Mouse (Mus musculus) CD4-positive helper T cell, adult 2 months (primary cell): Measurements from ENCODE around the gene Brd9.

ENCODE experiments used
- DNase-seq: peaks from one replicate; pipeline ENCODE4 v3.0.0-alpha.2; 2012; ENCODE audit warnings: low read depth, missing footprints, low spot score

Brd9 gene

DNA sequence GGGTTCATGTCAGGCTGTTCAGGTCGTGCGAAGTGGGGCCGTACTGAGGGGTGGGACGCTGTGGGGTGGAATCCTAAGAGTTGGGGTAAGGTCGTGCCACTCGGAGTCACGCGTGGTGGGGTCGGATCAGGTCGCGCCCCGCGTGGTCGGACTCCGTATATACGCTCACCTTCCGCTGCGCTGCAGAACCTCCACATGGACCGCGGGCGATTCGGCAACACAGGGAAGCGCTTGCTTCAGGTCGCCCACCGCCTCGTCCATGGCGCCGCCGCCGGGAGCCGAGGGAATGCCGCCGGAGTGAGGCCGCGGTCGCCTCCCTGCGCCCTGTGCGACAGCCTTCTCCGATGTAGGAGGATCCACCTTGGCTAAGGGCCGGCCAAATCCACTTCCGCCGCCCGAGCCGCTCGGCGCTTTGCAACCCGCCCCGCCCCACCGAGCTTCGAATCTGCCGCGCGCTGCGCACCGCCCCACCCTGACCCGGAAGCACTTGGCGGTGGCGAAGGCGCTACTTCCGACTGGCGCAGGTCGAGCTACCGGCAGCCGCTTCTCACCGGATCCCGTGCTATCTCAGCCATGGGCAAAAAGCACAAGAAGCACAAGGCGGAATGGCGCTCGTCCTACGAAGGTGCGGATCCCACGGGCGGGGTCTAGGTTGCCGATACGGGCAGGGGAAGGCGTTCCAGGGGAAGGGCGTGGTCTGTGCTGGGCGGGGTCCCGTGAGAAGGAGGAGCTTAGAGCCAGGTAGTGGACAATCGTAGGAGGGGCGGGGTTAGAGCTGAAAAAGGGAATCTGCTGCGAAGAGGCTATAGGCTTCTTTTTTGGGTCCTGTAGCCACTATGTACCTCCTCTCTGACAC lies at the start of gene Brd9, which contains the start of gene Trip13:
TSS of gene Brd9 (plus strand) at position 491 of the 856 bp plus-strand sequence.
TSS of gene Trip13 (minus strand) at position 464 of the 856 bp plus-strand sequence.
- DNase-seq = peak; percentile 94

DNA sequence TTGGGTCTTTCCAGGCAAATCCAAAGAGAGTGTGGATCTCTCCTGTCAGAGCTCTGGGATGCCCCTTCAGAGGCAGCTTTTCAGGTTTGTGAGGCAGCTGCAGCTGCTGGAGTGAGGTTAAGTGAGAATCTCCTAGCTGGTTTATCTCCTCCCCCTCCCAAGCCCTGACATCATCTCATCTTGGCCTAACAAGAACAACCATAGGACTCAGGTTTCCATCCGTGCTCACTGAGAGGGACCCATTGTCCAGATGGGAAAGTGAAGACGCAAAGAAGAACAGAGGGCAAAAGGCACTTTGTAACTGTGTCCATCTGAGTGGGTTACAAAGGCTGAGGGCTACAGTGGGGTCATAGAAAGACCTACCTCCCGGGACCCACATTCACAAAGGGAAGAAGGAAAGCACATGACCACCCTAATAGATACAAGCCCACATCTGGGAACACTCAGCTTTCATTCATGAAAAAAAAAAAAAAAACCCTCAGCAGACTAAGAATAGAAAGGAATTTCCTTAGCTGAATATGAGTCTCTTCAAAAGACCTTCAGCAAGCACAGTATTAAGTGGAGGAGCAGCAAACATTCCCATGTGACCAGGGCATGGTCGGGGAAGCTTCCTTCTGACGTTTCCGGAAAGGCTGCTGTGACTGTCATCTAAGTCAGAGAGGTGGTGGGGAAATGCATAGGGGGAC lies 45.0 kb upstream of the Brd9 start:
- DNase-seq = no peak

- no peak for DNase-seq
Measured at GRCm38 (mm10) chr13:73897561-73897960, 40.0 kb upstream of the Brd9 start.

DNA sequence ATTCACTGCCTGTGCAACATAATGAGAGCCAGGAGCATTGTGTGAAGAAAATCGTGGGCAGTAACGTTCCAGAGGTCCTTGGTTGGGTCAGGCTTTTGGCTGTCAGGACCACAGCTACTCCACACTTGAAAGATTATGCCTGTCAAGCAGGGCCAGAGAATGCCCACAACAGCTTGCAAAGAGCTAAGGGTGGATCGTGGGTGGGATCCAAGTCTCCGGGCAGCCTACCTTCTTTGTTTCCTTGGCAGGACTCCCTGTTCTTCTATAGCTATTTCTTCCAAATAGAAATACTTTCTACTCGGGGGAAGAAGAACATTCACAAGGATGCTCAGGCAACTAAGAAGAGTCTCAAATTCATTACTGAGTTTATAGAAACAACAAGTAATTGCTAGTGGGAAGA lies 30.5 kb upstream of the Brd9 start:
- no peak for DNase-seq

GRCm38 (mm10) chr13:73907683-73908412 lies 29.8 kb upstream of the Brd9 start:
- peak; percentile 47 for DNase-seq

DNA sequence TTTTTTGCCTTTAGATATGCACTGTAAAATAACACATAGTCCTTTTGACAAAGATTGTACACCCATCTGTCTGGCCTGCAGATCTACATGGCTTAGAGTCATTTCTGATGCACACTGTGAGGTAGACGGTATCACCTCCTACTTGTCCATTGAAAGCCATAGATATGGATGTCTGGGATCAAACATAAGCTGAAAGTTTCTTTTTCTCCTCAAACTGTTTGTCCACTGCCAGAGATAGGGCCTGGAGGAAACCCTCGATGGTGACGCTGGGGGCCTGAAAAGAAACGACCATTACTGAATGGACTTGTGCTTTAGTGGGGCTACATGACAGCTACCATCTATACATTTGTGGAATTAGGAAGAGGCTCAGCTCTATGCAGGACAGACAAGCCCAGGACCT lies 24.5 kb upstream of the Brd9 start:
- DNase-seq = no peak

GRCm38 (mm10) chr13:73932201-73932600 lies 5.4 kb upstream of the Brd9 start:
- no peak for DNase-seq

DNA sequence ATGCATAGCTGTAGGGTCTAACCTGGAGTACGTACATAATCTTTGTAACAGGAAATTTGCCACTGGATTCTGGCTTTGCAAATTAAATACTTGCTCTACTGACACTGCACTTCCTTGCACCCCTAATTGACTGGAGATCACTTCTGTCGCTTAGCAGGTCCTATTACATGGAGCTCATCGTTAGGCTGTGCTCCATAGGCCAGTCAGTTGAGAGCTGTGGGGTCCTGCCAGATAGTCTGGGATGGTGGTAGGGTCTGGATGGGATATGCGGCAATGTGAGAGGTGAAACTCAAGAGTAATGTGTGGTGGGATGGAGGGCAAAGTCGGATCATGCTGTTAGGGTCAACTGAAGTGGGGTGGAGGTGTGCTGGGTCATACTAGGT lies 682 bp upstream of the Brd9 start:
- DNase-seq = no peak

GRCm38 (mm10) chr13:73938177-73938560 lies 558 bp downstream of the Brd9 start:
- DNase-seq = no peak

DNA sequence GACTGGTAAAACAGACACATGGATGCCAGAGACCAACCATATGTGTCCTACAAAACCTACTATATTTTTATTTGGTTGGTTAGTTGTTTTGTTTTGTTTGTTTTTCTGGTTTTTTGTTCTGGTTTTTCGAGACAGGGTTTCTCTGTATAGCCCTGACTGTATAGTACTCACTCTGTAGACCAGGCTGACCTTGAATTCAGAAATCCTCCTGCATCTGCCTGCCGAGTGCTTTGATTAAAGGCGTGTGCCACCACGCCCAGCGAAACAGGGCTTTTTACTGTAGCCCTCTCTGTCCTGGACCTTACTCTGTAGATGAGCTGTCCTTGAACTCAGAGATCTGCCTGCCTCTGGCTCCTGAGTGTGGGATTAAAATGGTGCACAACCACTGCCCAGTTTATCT lies 1.5 kb downstream of the Brd9 start:
- no peak for DNase-seq

- DNase-seq = no peak
Measured at GRCm38 (mm10) chr13:73944606-73945005, 7.0 kb downstream of the Brd9 start.

DNA sequence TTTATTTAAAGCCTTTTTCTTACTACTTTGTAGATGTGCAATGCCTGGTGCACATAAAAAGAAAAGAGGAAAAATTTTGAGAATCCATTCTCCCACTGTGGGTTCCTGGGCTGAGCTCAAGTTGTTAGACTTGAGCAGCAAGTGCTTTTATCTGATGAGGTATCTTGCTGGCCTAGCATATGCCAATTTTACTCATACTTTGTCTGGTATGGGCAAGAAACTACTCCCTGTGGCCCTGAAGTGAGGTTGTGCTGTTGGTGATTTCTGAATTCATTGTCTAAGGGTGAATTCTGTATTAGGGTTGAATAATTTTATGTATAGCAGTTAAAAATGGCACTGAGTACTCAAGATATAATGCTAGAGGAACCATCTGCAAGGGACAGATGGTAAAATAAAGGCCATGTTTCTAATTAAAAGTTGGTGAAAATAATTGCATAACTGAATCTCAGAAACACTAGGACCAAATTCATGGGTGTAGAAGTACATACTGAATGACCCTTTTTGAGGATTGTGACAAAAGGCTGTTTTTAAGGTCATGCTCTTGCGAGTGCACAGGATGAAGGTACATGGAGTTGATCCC lies 16.0 kb downstream of the Brd9 start:
- DNase-seq = no peak

DNA sequence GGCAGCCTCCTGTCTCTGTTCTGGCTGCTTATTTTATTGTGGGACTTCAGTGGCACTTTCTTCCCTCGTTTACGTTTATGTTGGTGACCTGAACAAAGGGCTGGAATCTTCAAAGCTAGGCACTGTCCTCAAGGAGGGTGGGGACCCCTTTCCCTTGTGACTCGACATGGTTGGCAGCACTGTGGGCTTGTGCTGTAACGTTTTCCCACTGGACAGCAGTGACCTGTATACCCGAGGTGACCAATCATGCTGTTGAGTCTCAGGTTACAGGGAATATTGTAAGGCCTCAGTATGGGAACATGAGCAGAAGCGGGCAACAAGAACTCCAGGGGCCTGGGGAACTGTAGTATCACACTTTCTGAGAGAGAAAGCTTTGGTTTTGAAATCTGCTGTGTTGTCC lies 17.1 kb downstream of the Brd9 start:
- no peak for DNase-seq

DNA sequence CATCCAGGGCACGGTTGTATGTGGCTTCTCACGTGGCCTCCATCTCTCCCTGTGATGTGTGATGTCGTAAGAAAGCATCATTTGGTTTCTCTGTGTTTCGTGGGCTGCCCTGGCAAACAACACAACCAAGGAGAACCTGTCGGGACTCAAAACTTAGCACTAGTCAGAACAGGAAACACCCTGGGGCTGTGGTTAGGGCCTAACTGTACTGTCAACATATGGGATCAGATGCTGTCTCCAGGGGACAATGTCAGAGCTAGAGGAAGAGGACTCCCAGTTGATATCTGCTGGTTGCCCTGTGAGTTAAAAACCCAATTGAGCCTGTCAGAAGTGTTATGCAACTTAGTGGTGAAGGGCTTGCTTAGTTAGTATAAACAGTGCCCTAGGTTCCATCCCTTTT lies 17.9 kb downstream of the Brd9 start:
- DNase-seq = no peak

- no peak for DNase-seq
Measured at GRCm38 (mm10) chr13:73960117-73960652, 22.6 kb downstream of the Brd9 start.

DNA sequence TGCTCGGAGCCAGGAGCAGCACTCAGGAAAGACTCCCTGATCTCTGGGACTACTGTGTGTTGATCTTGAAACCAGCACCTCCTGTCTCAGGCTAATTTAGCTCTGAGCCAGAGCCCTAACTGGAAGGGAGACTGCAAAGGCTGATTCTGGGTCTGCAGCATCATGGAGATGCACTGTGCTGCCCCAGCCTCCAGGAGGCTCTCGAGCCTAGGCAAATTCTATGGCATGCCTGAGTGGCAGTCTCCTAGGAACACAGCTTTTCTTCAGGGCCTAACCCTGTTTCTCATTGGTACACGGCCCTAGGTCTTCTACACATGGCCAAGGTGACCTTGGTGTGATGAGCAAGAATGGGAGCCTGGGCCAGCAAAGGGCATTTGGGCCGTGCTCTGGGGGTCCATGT lies 23.6 kb downstream of the Brd9 start:
- no peak for DNase-seq

DNA sequence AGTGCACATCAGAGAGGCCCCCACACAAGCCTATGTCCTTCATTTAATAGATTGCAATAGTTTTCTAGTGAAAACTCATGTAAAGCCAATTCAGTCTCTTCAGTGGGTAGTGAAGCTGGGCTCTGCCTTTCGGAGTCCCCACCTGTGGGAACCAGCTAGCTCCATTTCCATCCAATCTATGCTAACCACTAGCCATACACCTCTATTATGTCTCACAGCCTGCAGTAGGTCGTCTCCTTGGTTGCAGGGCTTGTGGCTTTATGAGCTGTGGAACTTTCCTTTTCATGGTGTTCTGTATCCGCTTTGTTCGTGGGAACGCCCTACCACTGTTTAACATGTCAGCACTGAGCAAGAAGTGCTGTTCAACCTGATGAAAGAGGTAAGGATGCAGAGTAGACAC lies 25.9 kb downstream of the Brd9 start, which contains the start of gene Zdhhc11:
TSS of gene Zdhhc11 (plus strand) at position 301 of the 400 bp plus-strand sequence.
- no peak for DNase-seq

DNA sequence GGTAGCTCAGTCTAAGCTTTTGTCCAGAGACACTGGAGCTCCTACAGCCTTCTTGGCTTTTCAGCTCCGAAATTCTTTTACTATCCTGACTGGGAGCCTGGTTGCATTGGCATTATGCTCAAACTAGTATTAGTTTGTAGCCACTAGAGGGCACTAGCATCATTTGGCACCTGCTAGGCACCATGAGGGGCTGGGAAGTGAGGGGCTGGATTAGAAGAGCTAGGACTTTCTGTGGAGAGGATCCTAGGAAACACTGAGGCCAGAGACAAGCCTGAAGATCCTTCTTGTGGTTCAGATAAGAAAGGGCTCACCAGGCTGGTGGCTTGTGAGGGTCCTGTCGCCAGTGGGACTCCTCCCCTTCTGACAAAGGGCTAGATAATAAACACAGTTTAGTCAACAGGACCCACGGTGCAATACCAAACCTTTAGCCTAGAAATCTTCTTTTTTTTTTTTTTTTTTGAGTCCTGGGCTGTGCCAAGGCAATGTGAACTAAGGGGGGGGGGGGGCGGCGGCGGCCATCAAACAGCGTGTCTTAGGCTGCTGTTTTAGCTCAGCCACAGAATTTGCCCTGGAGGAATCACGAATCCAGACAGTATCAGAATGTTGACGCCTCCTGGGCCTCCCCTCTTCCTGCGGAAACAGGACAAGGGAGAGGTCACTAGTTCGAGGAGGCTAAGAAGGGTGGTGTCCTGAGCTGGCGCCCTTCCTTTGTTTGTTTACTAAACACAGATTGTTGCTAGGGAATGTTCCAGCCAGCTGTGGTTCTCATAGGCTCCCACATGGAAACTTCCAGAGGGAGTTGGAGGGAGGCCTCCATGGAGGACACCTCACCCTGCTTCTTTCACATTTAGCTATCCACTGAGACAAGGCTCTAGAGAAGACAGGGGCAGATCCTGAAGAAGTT lies 33.2 kb downstream of the Brd9 start:
- peak; percentile 30 for DNase-seq

DNA sequence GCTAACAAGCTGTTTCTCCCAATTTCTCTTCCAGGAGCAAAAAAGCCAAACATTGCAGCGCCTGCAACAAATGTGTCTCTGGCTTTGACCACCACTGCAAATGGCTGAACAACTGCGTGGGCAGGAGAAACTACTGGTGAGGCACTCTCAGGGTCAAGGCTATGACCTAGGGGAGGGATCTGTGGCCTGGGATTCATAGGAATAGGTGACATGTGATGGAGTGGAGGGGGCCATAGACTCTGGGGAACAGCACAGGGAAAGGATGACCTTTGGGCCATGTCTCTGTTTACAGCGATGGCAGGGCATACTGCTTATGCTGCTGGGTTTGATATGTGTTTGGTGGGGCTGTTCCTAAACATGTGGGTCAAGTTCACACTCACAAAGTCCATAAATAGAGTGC lies 36.9 kb downstream of the Brd9 start:
- DNase-seq = no peak

DNA sequence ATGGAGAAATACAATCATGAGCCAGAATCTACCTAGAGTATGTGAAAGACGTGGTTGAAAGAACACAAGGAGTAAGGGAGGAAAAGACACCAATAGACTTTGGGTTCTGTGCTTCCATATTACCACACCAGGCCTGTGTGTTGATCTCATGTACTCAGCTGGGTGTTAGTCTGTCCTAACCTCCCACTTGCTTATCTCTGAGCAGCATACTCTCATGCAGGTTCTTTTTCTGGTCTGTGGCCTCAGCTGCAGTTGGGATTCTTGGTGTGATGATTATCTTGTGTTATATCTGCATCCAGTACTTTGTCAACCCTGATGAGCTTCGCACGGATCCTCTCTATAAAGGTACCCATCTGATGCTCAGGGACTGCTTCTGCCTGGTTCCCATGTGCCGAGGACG lies 39.3 kb downstream of the Brd9 start:
- DNase-seq = no peak

- DNase-seq = no peak
Measured at GRCm38 (mm10) chr13:73990325-73990724, 52.7 kb downstream of the Brd9 start.
